Mouse (Mus musculus): ENCODE data around the gene Krt35. TPM values are rescaled to one million over a fixed set of nuclear protein-coding genes. Genes with fewer than 3 reads are reported as not detected.

Krt35 gene
- polyA plus RNA-seq, 1 experiment: not detected

DNA sequence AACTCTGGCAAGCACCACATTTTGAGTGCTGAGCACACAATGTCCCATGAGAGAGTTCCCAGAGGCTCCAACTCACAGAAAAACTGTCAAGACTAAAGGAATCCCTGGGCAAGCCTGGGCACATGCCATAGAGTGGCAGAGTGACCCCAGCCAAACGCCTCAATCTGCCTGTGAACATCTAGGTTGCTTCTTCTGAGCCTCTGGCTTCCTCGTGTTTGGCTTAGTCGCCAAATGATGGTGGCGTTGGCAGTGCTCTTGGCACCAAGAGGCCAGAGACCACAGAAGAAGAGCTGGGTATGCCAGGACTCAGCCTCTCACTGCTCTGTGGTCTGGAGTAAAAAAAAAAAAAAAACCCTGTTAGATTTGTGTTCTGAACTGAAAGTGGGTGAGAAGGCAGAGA lies 4.3 kb upstream of the Krt35 start:
- no peak for TF ChIP-seq CTCF (IDR thresholded peaks at IDR 0.05; ENCODE audit: control insufficient read depth, insufficient read depth, insufficient replicate concordance, low read depth, low read length)
- TF ChIP-seq POLR2A (IDR thresholded peaks at IDR 0.05; ENCODE audit: control insufficient read depth, low read depth, low read length): no peak
- H3K36me3 ChIP-seq (ENCODE audit: control insufficient read depth, insufficient read depth, low read length): no peaks in the 10 kb centered on the region
- no peaks in the 10 kb centered on the region for H3K4me1 ChIP-seq (ENCODE audit: control insufficient read depth, insufficient read depth, low read length)
- no peak overlapping the region for H3K4me3 ChIP-seq (ENCODE audit: control insufficient read depth, low read depth, low read length)
- no peak overlapping the region for H3K27ac ChIP-seq (ENCODE audit: control insufficient read depth, insufficient read depth, low read depth, low read length)
- no peaks in the 10 kb centered on the region for H3K27me3 ChIP-seq (ENCODE audit: control insufficient read depth, insufficient read depth, low read length)

- Histone ChIP-seq H3K4me1 (ENCODE audit: control insufficient read depth, insufficient read depth, low read length) (no peaks in the 10 kb centered on the region), H3K27ac (ENCODE audit: control insufficient read depth, insufficient read depth, low read depth, low read length) (no peak overlapping the region), H3K4me3 (ENCODE audit: control insufficient read depth, low read depth, low read length) (no peak overlapping the region), H3K27me3 (ENCODE audit: control insufficient read depth, insufficient read depth, low read length) (no peaks in the 10 kb centered on the region), H3K36me3 (ENCODE audit: control insufficient read depth, insufficient read depth, low read length) (no peaks in the 10 kb centered on the region)
- no peak for TF ChIP-seq POLR2A (IDR thresholded peaks at IDR 0.05; ENCODE audit: control insufficient read depth, low read depth, low read length)
Measured at GRCm38 (mm10) chr11:100097819-100098218, 1.8 kb upstream of the Krt35 start.

- no peak for TF ChIP-seq POLR2A (IDR thresholded peaks at IDR 0.05; ENCODE audit: control insufficient read depth, low read depth, low read length)
- no peak for TF ChIP-seq CTCF (IDR thresholded peaks at IDR 0.05; ENCODE audit: control insufficient read depth, insufficient read depth, insufficient replicate concordance, low read depth, low read length)
- Histone ChIP-seq H3K4me3 (ENCODE audit: control insufficient read depth, low read depth, low read length) (no peak overlapping the region), H3K27me3 (ENCODE audit: control insufficient read depth, insufficient read depth, low read length) (no peaks in the 10 kb centered on the region), H3K27ac (ENCODE audit: control insufficient read depth, insufficient read depth, low read depth, low read length) (no peak overlapping the region), H3K4me1 (ENCODE audit: control insufficient read depth, insufficient read depth, low read length) (no peaks in the 10 kb centered on the region), H3K36me3 (ENCODE audit: control insufficient read depth, insufficient read depth, low read length) (no peaks in the 10 kb centered on the region)
Measured at GRCm38 (mm10) chr11:100088378-100089025, 7.5 kb downstream of the Krt35 start.

- Histone ChIP-seq H3K27me3 (ENCODE audit: control insufficient read depth, insufficient read depth, low read length) (no peaks in the 10 kb centered on the region), H3K4me3 (ENCODE audit: control insufficient read depth, low read depth, low read length) (no peak within 1 kb of the TSS), H3K4me1 (ENCODE audit: control insufficient read depth, insufficient read depth, low read length) (no peaks in the 10 kb centered on the region), H3K27ac (ENCODE audit: control insufficient read depth, insufficient read depth, low read depth, low read length) (no peak within 1 kb of the TSS), H3K36me3 (ENCODE audit: control insufficient read depth, insufficient read depth, low read length) (no peaks in the 10 kb centered on the region)
- no peak for TF ChIP-seq POLR2A (IDR thresholded peaks at IDR 0.05; ENCODE audit: control insufficient read depth, low read depth, low read length)
- TF ChIP-seq CTCF (IDR thresholded peaks at IDR 0.05; ENCODE audit: control insufficient read depth, insufficient read depth, insufficient replicate concordance, low read depth, low read length): no peak
Measured at GRCm38 (mm10) chr11:100087861-100088260, 8.2 kb downstream of the Krt35 start, which contains the start of gene Krt32. Gene Krt32, minus strand, starts transcription at chr11:100088226.

GRCm38 (mm10) chr11:100073873-100074272 lies 22.2 kb downstream of the Krt35 start:
- Histone ChIP-seq H3K27me3 (ENCODE audit: control insufficient read depth, insufficient read depth, low read length) (no peaks in the 10 kb centered on the region), H3K4me3 (ENCODE audit: control insufficient read depth, low read depth, low read length) (no peak overlapping the region), H3K4me1 (ENCODE audit: control insufficient read depth, insufficient read depth, low read length) (no peaks in the 10 kb centered on the region), H3K27ac (ENCODE audit: control insufficient read depth, insufficient read depth, low read depth, low read length) (no peak overlapping the region), H3K36me3 (ENCODE audit: control insufficient read depth, insufficient read depth, low read length) (no peaks in the 10 kb centered on the region)
- TF ChIP-seq POLR2A (IDR thresholded peaks at IDR 0.05; ENCODE audit: control insufficient read depth, low read depth, low read length): no peak
- TF ChIP-seq CTCF (IDR thresholded peaks at IDR 0.05; ENCODE audit: control insufficient read depth, insufficient read depth, insufficient replicate concordance, low read depth, low read length): no peak

GRCm38 (mm10) chr11:100067293-100068036 lies 28.6 kb downstream of the Krt35 start:
- Histone ChIP-seq H3K4me3 (ENCODE audit: control insufficient read depth, low read depth, low read length) (no peak overlapping the region), H3K27me3 (ENCODE audit: control insufficient read depth, insufficient read depth, low read length) (no peaks in the 10 kb centered on the region), H3K36me3 (ENCODE audit: control insufficient read depth, insufficient read depth, low read length) (no peaks in the 10 kb centered on the region), H3K27ac (ENCODE audit: control insufficient read depth, insufficient read depth, low read depth, low read length) (no peak overlapping the region), H3K4me1 (ENCODE audit: control insufficient read depth, insufficient read depth, low read length) (no peaks in the 10 kb centered on the region)
- TF ChIP-seq POLR2A (IDR thresholded peaks at IDR 0.05; ENCODE audit: control insufficient read depth, low read depth, low read length) (no peak), CTCF (IDR thresholded peaks at IDR 0.05; ENCODE audit: control insufficient read depth, insufficient read depth, insufficient replicate concordance, low read depth, low read length) (no peak)

- no peaks in the 10 kb centered on the region for H3K27me3 ChIP-seq (ENCODE audit: control insufficient read depth, insufficient read depth, low read length)
- TF ChIP-seq POLR2A (IDR thresholded peaks at IDR 0.05; ENCODE audit: control insufficient read depth, low read depth, low read length) (no peak), CTCF (IDR thresholded peaks at IDR 0.05; ENCODE audit: control insufficient read depth, insufficient read depth, insufficient replicate concordance, low read depth, low read length) (no peak)
- no peaks in the 10 kb centered on the region for H3K36me3 ChIP-seq (ENCODE audit: control insufficient read depth, insufficient read depth, low read length)
- no peaks in the 10 kb centered on the region for H3K4me1 ChIP-seq (ENCODE audit: control insufficient read depth, insufficient read depth, low read length)
- H3K4me3 ChIP-seq (ENCODE audit: control insufficient read depth, low read depth, low read length): no peak overlapping the region
- H3K27ac ChIP-seq (ENCODE audit: control insufficient read depth, insufficient read depth, low read depth, low read length): no peak overlapping the region
Measured at GRCm38 (mm10) chr11:100066236-100067010, 29.6 kb downstream of the Krt35 start.
